Mouse (Mus musculus) inflammation-experienced regulatory T-cells, adult 6 months (primary cell): ENCODE results near the gene Gdpd5. TPM values are rescaled to one million over a fixed set of nuclear protein-coding genes. Genes with fewer than 3 reads are reported as not detected.

Experiments used
- ATAC-seq: one replicate; pipeline ENCODE4 v1.8.0; 2017
- polyA plus RNA-seq, 3 experiments: library from polyadenylated mRNA; unstranded; fragments of 100-300 nt; shearing (Covaris generic); gene quantifications; one replicate each; pipeline ENCODE4 v1.2.1; 2017

Gdpd5 gene
- polyA plus RNA-seq, 3 experiments from 2014 or later: 15.1 to 29.0 (median 17.5) TPM

- no peak for ATAC-seq
Observed at GRCm38 (mm10) chr7:99405386-99406155, 24.4 kb downstream of the Gdpd5 start.

DNA sequence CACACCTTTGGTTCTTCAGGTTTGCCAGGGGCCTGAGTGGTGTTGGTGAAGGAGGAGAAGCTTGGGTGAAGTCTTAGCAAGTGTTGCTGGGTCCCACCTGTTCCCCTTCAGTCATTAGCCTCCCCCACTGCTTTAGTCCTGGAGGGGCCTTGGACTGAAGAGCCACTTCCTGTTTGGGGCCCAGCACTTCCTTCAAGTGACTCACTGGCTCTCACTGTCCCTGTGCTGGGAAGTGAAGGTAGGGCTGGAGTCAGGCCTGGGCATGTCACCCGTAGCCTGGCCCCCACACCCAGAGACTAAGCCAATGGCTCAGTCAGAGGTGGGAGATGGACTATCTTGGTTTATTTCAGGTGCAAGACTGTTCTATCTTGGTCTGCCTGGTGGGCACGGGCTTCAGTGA, 26.4 kb downstream of the Gdpd5 start:
- ATAC-seq: peak; percentile 65

DNA sequence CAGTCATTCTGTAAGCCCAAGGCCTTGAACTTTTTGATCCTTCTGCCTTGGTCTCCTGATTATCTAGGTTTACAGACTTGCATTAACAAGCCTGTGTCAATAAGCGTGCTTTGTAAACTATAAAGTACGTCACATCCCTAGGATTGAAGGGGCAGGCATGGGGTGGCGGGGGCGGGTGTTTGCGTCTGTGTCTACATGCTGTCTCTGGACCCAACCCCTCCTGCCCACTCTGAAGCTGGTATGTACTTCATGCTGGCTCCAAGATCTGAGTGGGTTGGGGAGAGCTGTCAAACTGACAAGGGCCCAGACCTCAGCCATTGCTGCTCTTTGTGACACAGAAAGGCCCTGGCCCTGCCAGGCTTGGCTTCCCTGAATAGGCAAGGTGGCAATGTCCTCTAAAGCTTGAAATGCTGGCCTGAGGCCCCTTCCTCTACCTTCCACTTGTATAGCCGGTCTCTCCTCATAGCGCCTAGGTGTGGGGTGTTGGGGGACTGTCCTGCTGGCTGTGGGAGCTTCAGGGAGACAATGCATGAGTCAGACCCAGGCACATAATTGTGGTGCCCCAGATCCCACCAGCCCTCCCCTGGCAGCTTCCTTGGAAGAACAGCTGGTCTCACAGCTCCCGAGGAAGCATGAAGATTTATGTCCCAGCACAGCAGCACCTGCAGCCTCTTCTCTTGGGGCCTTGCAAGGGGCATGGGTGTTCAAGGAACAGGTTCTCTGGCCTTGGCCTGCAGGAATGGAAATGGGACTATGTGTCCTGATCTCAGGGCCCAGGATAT, 28.4 kb downstream of the Gdpd5 start:
- ATAC-seq: no peak

DNA sequence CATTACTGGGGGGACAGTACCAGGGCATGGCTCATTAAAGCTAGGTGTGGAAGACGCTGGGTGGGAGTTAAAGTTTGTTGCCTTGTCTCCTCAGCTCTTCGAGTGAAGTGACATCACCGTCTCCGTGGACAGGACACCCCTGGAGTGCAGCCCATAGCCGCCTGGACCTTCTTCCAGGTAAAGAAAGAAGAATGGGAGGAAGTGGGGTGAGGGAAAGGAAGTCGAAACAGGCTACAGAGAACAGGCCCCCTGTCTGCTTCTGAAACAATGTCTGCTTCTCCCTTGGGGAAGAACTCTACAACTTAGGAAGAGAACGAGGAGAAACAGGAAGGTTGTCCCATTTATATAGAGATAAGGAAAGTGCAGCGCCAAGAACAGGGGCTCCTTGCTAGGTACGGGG, 29.1 kb downstream of the Gdpd5 start:
- no peak for ATAC-seq

- no peak for ATAC-seq
Observed at GRCm38 (mm10) chr7:99411047-99411779, 30.0 kb downstream of the Gdpd5 start.

GRCm38 (mm10) chr7:99415045-99415444, 33.8 kb downstream of the Gdpd5 start:
- ATAC-seq: no peak

GRCm38 (mm10) chr7:99419311-99419710, 38.1 kb downstream of the Gdpd5 start:
- no peak for ATAC-seq

- no peak for ATAC-seq
Observed at GRCm38 (mm10) chr7:99421006-99421405, 39.8 kb downstream of the Gdpd5 start.

DNA sequence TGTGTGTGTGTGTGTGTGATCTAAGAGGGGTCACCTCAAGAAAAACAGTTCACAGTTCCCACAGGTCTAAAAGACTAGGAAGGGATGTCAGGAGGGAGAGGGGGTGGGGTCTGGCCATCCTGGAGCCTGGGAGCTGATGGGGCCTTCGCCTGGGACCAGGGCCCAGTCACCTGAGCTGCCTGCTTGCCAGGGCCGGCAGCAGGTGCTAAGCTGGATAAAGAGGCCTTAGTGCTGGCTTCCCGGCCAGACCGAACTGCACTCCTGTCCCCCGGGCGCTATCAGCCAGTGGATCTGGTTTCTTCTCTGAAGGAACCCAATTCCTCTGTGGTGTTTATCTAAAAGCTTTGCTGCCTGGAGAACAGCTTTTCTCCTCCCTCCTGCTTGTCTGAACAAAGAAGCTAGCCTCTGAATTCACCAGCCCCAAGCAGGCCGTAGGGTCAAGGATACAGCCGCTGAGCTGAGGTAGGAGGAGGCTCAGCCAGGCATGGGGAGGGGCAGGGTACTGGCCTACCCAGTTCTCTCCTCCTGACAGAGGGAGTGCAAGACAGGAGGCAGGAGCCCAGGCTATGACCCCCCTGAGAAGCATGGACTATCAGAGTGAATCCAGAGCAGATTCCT, 43.4 kb downstream of the Gdpd5 start:
- ATAC-seq: no peak

- ATAC-seq: no peak
Observed at GRCm38 (mm10) chr7:99425706-99426105, 44.5 kb downstream of the Gdpd5 start.

DNA sequence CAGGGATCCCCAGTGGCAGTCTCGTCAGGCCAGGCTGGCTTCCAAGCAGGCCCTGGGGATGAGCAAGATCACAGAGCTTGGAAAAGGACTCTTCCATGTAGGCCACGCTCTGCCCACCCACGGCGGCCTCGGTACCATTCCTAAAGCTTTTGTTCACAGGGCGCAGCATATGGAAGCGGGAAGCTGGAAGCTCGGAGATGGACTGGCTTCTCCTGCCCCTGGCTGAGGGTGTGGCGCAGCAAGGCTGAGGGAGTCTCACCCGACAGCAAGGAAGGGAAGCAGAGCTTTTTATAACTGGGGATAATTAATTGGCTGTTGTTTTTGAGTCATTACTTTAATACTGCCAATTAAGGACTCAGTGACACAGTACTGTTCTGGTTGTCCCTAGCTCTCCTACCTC, 45.8 kb downstream of the Gdpd5 start:
- no peak for ATAC-seq

DNA sequence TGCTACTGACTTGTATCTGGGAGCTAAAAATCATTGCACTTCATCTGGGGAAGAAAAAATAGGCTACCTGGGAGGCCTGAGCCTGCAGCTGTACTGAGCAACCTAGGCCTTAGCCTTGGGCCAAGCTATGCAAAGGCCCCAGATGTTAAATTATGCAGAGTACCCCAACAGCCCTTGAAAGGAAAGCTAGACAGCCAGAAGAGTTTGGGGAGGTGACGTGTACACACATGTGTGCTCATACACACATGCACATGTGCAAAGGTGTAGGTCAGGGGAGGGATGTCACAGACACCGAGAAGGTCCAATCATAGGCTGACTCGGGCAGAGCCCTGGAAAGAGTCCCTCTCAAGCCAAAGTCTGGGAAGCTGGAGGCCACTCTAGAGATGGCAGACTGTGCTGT, 46.8 kb downstream of the Gdpd5 start:
- no peak for ATAC-seq

- ATAC-seq: peak; percentile 64
Observed at GRCm38 (mm10) chr7:99428836-99429235, 47.6 kb downstream of the Gdpd5 start.

- ATAC-seq: no peak
Observed at GRCm38 (mm10) chr7:99429786-99430185, 48.6 kb downstream of the Gdpd5 start.

DNA sequence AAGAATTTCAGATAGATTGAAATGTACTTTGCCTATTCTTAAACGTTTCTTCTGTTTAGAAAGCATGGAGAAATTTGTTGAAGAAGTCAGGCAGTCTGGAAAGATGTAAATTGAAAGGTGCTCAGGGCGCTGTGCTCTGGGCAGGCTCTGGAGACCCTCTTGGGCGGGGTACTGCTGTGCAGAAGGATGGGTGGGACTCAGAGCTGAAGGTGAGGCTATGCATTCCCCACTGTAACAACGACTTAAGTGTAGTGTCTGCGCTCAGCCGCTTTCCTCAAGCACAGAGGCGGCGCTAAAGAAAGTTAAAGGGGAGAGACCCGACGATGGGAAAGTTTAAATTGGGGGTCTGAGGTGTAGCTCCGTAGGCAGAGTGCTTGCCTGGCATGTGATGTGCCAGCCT, 49.0 kb downstream of the Gdpd5 start:
- ATAC-seq: no peak

DNA sequence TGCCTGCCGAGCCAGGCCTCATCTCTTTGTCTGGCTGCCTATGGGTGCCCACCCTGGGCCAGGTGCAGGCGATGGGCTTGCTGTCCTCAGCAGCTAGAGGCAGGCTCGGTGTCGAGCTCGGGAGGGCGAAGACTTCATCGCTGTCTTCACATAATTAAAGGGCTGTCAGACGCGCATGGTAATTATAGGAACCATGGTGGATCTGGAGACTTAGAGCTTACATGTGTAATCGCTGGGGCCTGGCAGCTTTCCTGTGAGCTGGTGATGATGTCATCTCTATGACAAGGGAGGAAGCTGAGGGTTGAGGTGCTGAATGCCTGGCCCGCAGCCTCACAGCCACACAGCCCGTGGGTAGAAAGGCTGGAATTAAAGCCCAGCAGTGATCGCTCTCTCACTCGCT, 51.0 kb downstream of the Gdpd5 start:
- peak; percentile 77 for ATAC-seq

DNA sequence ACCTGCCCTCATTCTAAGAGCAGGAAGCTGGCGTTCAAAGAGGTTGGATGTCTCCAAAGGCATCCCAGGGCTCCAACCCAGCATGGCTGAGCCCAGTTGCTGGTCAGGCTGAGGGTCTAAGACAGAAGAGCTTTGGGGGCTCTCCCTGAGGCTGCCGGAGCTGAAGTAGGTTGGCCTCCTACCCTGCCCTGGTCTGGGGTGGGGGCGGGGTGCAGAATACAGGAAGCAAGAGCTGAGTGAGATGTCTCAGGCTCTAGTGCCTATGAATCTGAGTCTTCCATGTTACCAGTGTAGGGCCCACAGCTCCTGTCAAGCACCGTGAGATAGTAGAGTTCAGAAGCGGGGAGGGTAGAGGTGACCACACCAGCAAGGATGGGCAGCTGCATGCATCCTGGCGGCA, 51.6 kb downstream of the Gdpd5 start:
- ATAC-seq: no peak

- ATAC-seq: no peak
Observed at GRCm38 (mm10) chr7:99434672-99435250, 53.5 kb downstream of the Gdpd5 start.

- no peak for ATAC-seq
Observed at GRCm38 (mm10) chr7:99436530-99436929, 55.3 kb downstream of the Gdpd5 start.

- ATAC-seq: no peak
Observed at GRCm38 (mm10) chr7:99438881-99439280, 57.7 kb downstream of the Gdpd5 start.

DNA sequence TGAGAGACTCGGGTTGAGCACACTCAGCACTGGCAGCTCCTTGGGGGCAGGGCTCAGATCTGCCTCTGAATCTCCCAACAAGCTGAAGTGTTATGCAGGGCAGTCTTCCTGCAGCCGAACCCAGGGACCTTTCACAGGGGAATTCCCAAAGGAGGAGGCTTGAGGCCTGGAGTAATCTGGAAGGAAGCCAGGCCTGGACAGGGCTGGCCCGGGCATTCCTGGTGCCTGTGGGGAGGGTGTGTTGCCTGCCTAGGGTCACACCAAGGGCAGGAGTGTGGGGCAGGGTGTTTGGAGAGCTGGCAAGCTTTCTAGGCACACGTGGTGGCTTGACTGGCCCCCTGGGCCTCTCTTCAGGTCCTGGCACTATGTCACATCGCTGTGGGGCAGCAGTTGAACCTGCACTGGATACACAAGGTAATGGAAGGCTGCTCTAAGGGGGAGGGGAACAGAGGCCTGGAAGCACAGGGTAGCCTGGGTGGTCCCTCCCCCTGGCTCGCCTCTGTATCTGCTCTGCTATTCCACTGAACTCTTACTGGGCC, 60.4 kb downstream of the Gdpd5 start:
- no peak for ATAC-seq

DNA sequence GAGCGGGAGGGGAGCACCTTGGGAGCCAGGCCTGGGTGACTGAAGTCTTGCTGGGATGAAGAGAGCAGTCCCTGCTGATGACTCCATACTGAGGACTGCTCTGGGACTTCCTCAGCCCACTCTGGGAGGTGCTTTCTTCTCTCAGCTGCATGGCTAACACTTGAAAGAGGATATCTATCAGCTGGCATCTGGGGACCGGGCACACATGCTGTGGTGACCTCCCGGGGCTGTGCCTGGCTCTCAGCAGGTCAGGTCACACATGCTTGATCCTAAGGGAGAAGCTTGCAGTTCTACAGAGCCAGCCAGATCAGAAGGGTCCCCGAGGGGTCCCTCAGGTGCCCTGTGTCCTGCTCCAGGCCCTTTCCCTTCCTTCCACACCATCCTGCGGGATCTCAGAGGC, 62.0 kb downstream of the Gdpd5 start:
- ATAC-seq: no peak
